ENCODE assay signal across 19 mouse cellular contexts in the genomic region with DNA sequence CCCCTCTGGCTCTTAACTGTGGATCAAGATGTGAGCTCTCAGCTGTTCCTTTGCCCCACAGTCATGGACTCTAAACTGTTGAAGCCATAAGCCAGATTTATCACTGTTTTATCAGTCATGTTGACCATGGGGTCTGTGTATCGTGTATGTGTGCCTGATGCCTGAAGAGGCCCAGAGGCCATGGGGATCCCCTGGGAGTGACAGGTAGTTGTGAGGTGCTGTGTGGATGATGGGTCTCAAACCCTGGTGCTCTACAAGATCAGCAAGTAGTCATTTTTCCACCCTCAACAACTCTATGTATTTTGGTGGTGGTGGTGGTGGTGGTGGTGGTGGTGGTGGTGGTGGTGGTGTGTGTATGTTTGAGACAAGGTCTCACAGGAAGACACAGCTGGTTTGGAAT.
"Had no signal": no experiment of that assay in that cellular context is flagged by ENCODE, and none has a peak within 500 bp of the region (broad histone marks: within the 10 kb centered on the region; RNA-seq: fewer than 3 reads in every experiment).

No protein-coding gene starts in this region.

- H3K4me3 ChIP-seq: lung, embryonic 15.5 days; midbrain, embryonic 10.5 days; midbrain, embryonic 12.5 days; myocyte; neural tube, embryonic 13.5 days; neural tube, embryonic 15.5 days had no signal

- H3K36me3 ChIP-seq: lung, embryonic 15.5 days; midbrain, embryonic 10.5 days; midbrain, embryonic 12.5 days; neural tube, embryonic 13.5 days; neural tube, embryonic 15.5 days had no signal

- DNase-seq: liver, postnatal 0 days; lung, adult 2 months; lung, postnatal 14 days; lung, postnatal 36 days; midbrain, embryonic 14.5 days; retina, postnatal 1 day; right cerebral cortex, adult 18-20 months; right cerebral cortex, postnatal 25 days; right cerebral cortex, postnatal 4 days; spleen, adult 18-20 months; thymus, adult 18-20 months; thymus, postnatal 14 days; thymus, postnatal 36 days had no signal

- H3K27ac ChIP-seq: lung, embryonic 15.5 days; midbrain, embryonic 10.5 days; midbrain, embryonic 12.5 days; neural tube, embryonic 13.5 days; neural tube, embryonic 15.5 days had no signal

- H3K27me3 ChIP-seq: lung, embryonic 15.5 days; neural tube, embryonic 13.5 days; neural tube, embryonic 15.5 days had no signal
